In genomic region chr9:121299976-121300570, GRCm38 (mm10) we compare ENCODE assay signal across 10 mouse cellular contexts. TPM values are rescaled to one million over a fixed set of nuclear protein-coding genes. Genes with fewer than 3 reads are reported as not detected.
DNase-seq lines count a peak whose midpoint lies in the region; ATAC-seq lines count a peak whose summit lies in the region.
"Had no signal": no experiment of that assay in that cellular context is flagged by ENCODE, and none has a peak within 500 bp of the region (broad histone marks: within the 10 kb centered on the region; RNA-seq: fewer than 3 reads in every experiment).

No protein-coding gene starts in this region.

- no peak for ATAC-seq in kidney, embryonic 15.5 days (replicated peaks; ENCODE audit: low FRiP score)
- ATAC-seq in embryonic facial prominence, embryonic 14.5 days (ENCODE audit: low read depth), result no peak
- ATAC-seq in intestine, embryonic 14.5 days (replicated peaks; ENCODE audit: low FRiP score, low TSS enrichment, low read depth), result no peak
- ATAC-seq in neural tube, embryonic 14.5 days (ENCODE audit: low read depth), result no peak
- ATAC-seq in kidney, embryonic 14.5 days (ENCODE audit: low FRiP score, low TSS enrichment), result no peak
- ATAC-seq: liver, embryonic 12.5 days; Patski had no signal

- no peak overlapping the region; the same call in 1 of the 2 replicates for H3K4me2 ChIP-seq in kidney, embryonic 15.5 days
- H3K4me2 ChIP-seq in embryonic facial prominence, embryonic 14.5 days (ENCODE audit: low read depth, low read length), result peak overlapping the region; percentile 97; the same call in 1 of the 2 replicates
- H3K4me2 ChIP-seq in intestine, embryonic 14.5 days (ENCODE audit: low read length), result peak overlapping the region; percentile 92
- H3K4me2 ChIP-seq in neural tube, embryonic 14.5 days (ENCODE audit: low read depth, low read length), result peak overlapping the region; percentile 87
- H3K4me2 ChIP-seq in kidney, embryonic 14.5 days (replicated peaks; ENCODE audit: low read depth, low read length), result no peak overlapping the region; the same call in 1 of the 2 replicates

- peak; percentile 31 for DNase-seq in kidney, adult 18-20 months
- DNase-seq in embryonic facial prominence, embryonic 14.5 days (ENCODE audit: low spot score), result no peak
- DNase-seq in intestine, embryonic 14.5 days (ENCODE audit: low spot score), result peak; percentile 54
- DNase-seq in gastrocnemius, postnatal 36 days, result no peak
- no peak for DNase-seq in lung, postnatal 4 days

- H3K27me3 ChIP-seq in kidney, embryonic 15.5 days, result peaks cover 14% of the 10 kb centered on the region
- H3K27me3 ChIP-seq in embryonic facial prominence, embryonic 14.5 days (replicated peaks; ENCODE audit: control insufficient read depth, insufficient read depth, low read length), result no peaks in the 10 kb centered on the region
- 0 out of 2 replicates have a peak, but pooled peaks cover 3% of the 10 kb centered on the region for H3K27me3 ChIP-seq in intestine, embryonic 14.5 days (replicated peaks; ENCODE audit: control insufficient read depth, insufficient read depth, low read length)
- no peaks in the 10 kb centered on the region for H3K27me3 ChIP-seq in neural tube, embryonic 14.5 days (ENCODE audit: control insufficient read depth, insufficient read depth, low read length)
- H3K27me3 ChIP-seq in kidney, embryonic 14.5 days (ENCODE audit: control insufficient read depth, insufficient read depth, low read length), result no peaks in the 10 kb centered on the region
- H3K27me3 ChIP-seq: Patski had no signal

- no peak overlapping the region for H3K9ac ChIP-seq in kidney, embryonic 15.5 days
- H3K9ac ChIP-seq in embryonic facial prominence, embryonic 14.5 days (ENCODE audit: low read depth, low read length), result no peak overlapping the region
- no peak overlapping the region for H3K9ac ChIP-seq in intestine, embryonic 14.5 days (ENCODE audit: low read length)
- no peak overlapping the region; the same call in 1 of the 2 replicates for H3K9ac ChIP-seq in neural tube, embryonic 14.5 days (replicated peaks; ENCODE audit: low read depth, low read length)
- H3K9ac ChIP-seq in kidney, embryonic 14.5 days (ENCODE audit: low read depth, low read length), result no peak overlapping the region
- H3K9ac ChIP-seq: liver, embryonic 12.5 days had no signal

- H3K9me3 ChIP-seq in kidney, embryonic 15.5 days (replicated peaks), result no peaks in the 10 kb centered on the region
- no peaks in the 10 kb centered on the region for H3K9me3 ChIP-seq in embryonic facial prominence, embryonic 14.5 days (ENCODE audit: control insufficient read depth, low read length)
- no peaks in the 10 kb centered on the region for H3K9me3 ChIP-seq in intestine, embryonic 14.5 days (ENCODE audit: control insufficient read depth, low read length)
- no peaks in the 10 kb centered on the region for H3K9me3 ChIP-seq in neural tube, embryonic 14.5 days (ENCODE audit: control insufficient read depth, low read length)
- no peaks in the 10 kb centered on the region for H3K9me3 ChIP-seq in kidney, embryonic 14.5 days (ENCODE audit: control insufficient read depth, low read length)
- H3K9me3 ChIP-seq: liver, embryonic 12.5 days had no signal

- no peak overlapping the region for H3K4me3 ChIP-seq in kidney, embryonic 15.5 days (replicated peaks)
- H3K4me3 ChIP-seq in embryonic facial prominence, embryonic 14.5 days (ENCODE audit: low read depth, low read length), result no peak overlapping the region
- no peak overlapping the region for H3K4me3 ChIP-seq in intestine, embryonic 14.5 days (ENCODE audit: low read depth, low read length)
- H3K4me3 ChIP-seq in neural tube, embryonic 14.5 days (ENCODE audit: low read depth, low read length), result peak overlapping the region; percentile 60
- H3K4me3 ChIP-seq in kidney, embryonic 14.5 days (ENCODE audit: low read length), result no peak overlapping the region; the same call in 1 of the 2 replicates
- H3K4me3 ChIP-seq: liver, embryonic 12.5 days had no signal

- H3K4me1 ChIP-seq in kidney, embryonic 15.5 days, result peaks cover 58% of the 10 kb centered on the region
- peaks cover 18% of the 10 kb centered on the region for H3K4me1 ChIP-seq in embryonic facial prominence, embryonic 14.5 days (ENCODE audit: control insufficient read depth, insufficient read depth, low read length)
- H3K4me1 ChIP-seq in intestine, embryonic 14.5 days (replicated peaks; ENCODE audit: control insufficient read depth, insufficient read depth, low read length), result peaks cover 27% of the 10 kb centered on the region
- peaks cover 34% of the 10 kb centered on the region for H3K4me1 ChIP-seq in neural tube, embryonic 14.5 days (ENCODE audit: control insufficient read depth, insufficient read depth, low read length)
- H3K4me1 ChIP-seq in kidney, embryonic 14.5 days (ENCODE audit: control insufficient read depth, insufficient read depth, low read length), result peaks cover 38% of the 10 kb centered on the region

- no peaks in the 10 kb centered on the region for H3K36me3 ChIP-seq in kidney, embryonic 15.5 days
- H3K36me3 ChIP-seq in embryonic facial prominence, embryonic 14.5 days (ENCODE audit: control insufficient read depth, insufficient read depth, low read length), result no peaks in the 10 kb centered on the region
- no peaks in the 10 kb centered on the region for H3K36me3 ChIP-seq in intestine, embryonic 14.5 days (ENCODE audit: control insufficient read depth, insufficient read depth, low read length)
- H3K36me3 ChIP-seq in neural tube, embryonic 14.5 days (ENCODE audit: control insufficient read depth, insufficient read depth, low read length), result no peaks in the 10 kb centered on the region
- no peaks in the 10 kb centered on the region for H3K36me3 ChIP-seq in kidney, embryonic 14.5 days (ENCODE audit: control insufficient read depth, insufficient read depth, low read length)
- H3K36me3 ChIP-seq: liver, embryonic 12.5 days had no signal

- 63% methylated on average over 19 of the region's 19 CpGs for WGBS in kidney, embryonic 15.5 days
- 64% methylated on average over 19 of the region's 19 CpGs for WGBS in embryonic facial prominence, embryonic 14.5 days
- WGBS in intestine, embryonic 14.5 days, result 65% methylated on average over 19 of the region's 19 CpGs
- WGBS in neural tube, embryonic 14.5 days, result 18% methylated on average over 19 of the region's 19 CpGs
- 63% methylated on average over 19 of the region's 19 CpGs for WGBS in kidney, embryonic 14.5 days

- H3K27ac ChIP-seq in kidney, embryonic 15.5 days, result no peak overlapping the region
- H3K27ac ChIP-seq in embryonic facial prominence, embryonic 14.5 days (replicated peaks; ENCODE audit: low read depth, low read length), result no peak overlapping the region
- H3K27ac ChIP-seq in intestine, embryonic 14.5 days (ENCODE audit: low read depth), result no peak overlapping the region
- peak overlapping the region; percentile 34; the same call in 1 of the 2 replicates for H3K27ac ChIP-seq in neural tube, embryonic 14.5 days (ENCODE audit: low read depth, low read length)
- no peak overlapping the region for H3K27ac ChIP-seq in kidney, embryonic 14.5 days (ENCODE audit: low read depth, low read length)
- H3K27ac ChIP-seq: liver, embryonic 12.5 days had no signal

- intact Hi-C loops in gastrocnemius, postnatal 36 days (cut with DNase I), result loop anchor here (5.0 kb wide), 2 partner anchors 52 to 72 kb away; no protein-coding TSS in a partner anchor

RNA-seq across cellular contexts. Expression of gene Trak1, which starts 2.8 kb away (rescaled TPM):
- 15.1 and 18.7 TPM in 2 replicates for polyA plus RNA-seq in kidney, embryonic 15.5 days (2015; fragmentation: Nextera tagmentation; extraction: Ambion mirVana)
- 20.4 and 28.3 TPM in 2 replicates for polyA plus RNA-seq in embryonic facial prominence, embryonic 14.5 days (2014; fragmentation: Nextera tagmentation; extraction: Ambion mirVana)
- polyA plus RNA-seq in intestine, embryonic 14.5 days (2014; fragmentation: Nextera tagmentation; extraction: Ambion mirVana), result 23.4 and 26.1 TPM in 2 replicates
- polyA plus RNA-seq in neural tube, embryonic 14.5 days (2014; fragmentation: Nextera tagmentation; extraction: Ambion mirVana), result 58.6 and 60.0 TPM in 2 replicates
- 10.8 and 15.4 TPM in 2 replicates for polyA plus RNA-seq in kidney, embryonic 14.5 days (2014; fragmentation: Nextera tagmentation; extraction: Ambion mirVana)
- total RNA-seq in gastrocnemius, postnatal 36 days (2021), result 100 to 1,000 TPM; 182 to 188 TPM

RNA-seq across cellular contexts. Expression of gene Ulk4, which starts 23.1 kb away (rescaled TPM):
- 145 and 164 TPM in 2 replicates for polyA plus RNA-seq in kidney, embryonic 15.5 days (2015; fragmentation: Nextera tagmentation; extraction: Ambion mirVana)
- polyA plus RNA-seq in embryonic facial prominence, embryonic 14.5 days (2014; fragmentation: Nextera tagmentation; extraction: Ambion mirVana), result 125 and 136 TPM in 2 replicates
- polyA plus RNA-seq in intestine, embryonic 14.5 days (2014; fragmentation: Nextera tagmentation; extraction: Ambion mirVana), result 113 and 122 TPM in 2 replicates
- polyA plus RNA-seq in neural tube, embryonic 14.5 days (2014; fragmentation: Nextera tagmentation; extraction: Ambion mirVana), result 65.5 and 86.7 TPM in 2 replicates
- polyA plus RNA-seq in kidney, embryonic 14.5 days (2014; fragmentation: Nextera tagmentation; extraction: Ambion mirVana), result 124 and 166 TPM in 2 replicates
- under 1 TPM; 0.20 to 0.38 TPM for total RNA-seq in gastrocnemius, postnatal 36 days (2021)

Comparison
In these comparisons a context has a peak if more than half of its experiments do, and no peak if none do; other contexts are left out.
1. DNase-seq: peak in kidney, adult 18-20 months (single experiment) and intestine, embryonic 14.5 days (single experiment); none in embryonic facial prominence, embryonic 14.5 days (single experiment), gastrocnemius, postnatal 36 days (0 of 2) and lung, postnatal 4 days (0 of 2).
2. H3K4me2 ChIP-seq: peak in embryonic facial prominence, embryonic 14.5 days (single experiment), intestine, embryonic 14.5 days (single experiment) and neural tube, embryonic 14.5 days (single experiment); none in kidney, embryonic 15.5 days (single experiment) and kidney, embryonic 14.5 days (single experiment).